Mouse (Mus musculus): ENCODE results near the gene Gm36079.
A peak's percentile ranks its signal among the peaks of the same experiment; 100 is the strongest.
"Not testable (repeated sequence)": the region's sequence is repeated elsewhere in the genome, so short reads cannot be mapped to it uniquely, and the experiment has no call there.

The Gm36079 gene

DNA sequence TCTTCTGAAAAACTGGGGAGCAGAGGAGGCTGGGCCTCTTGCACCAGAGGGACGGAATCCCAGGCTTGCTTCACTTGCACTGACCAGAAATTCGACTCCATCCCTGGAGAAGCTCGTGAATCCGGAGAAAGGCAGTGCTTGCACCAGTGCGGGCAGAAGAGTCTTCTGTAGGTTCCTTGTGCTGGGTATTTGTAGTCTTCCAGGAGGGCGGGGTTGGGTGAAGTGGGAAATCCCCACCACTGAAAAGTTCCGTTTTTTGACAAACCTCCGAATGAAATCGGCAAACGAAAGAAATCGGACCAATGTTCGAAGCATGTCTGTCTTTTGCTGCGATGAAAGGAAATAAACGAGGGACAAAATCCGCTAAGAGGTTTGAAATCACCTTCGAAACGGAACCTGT is at the start of gene Gm36079:
TSS of gene Gm36079 (minus strand) at position 101 of the 400 bp plus-strand sequence.
- DNase-seq (ENCODE audit: low spot score), result not testable (repeated sequence)

DNA sequence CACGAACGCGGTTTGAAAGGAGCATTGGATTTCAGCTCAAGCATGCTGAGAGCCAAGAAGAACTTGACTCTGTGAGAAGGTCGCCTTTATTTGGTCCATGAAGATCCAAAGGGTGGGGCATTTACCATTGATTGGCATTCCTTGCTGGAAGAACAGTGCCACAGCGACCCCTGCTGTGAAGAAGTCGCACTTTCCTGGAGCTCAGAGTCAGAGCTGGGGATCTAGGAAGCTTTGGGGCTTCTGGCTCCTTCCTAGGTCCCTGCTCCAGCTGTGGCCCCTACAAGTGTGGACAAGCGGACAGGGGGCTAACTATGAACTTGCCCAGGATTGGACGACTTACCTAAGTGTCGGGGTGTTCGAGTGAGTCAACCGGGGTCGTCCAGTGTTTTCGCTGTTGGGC is 44.1 kb upstream of the Gm36079 start:
- not testable (repeated sequence) for DNase-seq (ENCODE audit: low spot score)

DNA sequence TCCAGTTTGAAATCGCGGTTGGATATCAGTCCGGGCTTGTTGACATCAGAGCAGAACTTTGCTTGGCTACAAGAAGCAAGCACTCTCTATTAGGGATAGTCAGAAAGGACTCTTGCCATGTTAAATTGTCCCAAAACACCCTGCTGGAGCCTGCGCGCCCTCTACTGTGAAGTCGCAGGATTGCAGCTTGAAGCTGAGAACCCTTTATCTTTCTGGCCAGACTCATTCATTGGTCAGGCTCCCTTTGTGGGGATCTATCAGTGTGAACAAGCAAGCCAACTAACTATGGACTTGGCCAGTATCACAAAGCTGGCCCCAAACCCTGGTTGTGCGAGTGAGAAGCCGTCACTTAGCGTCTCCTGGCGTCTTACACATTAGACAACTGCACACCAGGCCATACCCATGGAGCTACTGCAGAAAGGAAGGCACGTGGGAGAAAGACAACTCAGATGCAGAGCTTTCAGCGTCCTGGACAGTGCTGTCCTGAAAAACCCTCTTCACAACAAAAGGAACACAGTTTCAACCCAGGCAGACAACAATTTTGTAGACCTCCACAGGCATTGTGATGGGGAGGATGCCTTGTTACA is 43.3 kb upstream of the Gm36079 start:
- not testable (repeated sequence) for DNase-seq (ENCODE audit: low spot score)

DNA sequence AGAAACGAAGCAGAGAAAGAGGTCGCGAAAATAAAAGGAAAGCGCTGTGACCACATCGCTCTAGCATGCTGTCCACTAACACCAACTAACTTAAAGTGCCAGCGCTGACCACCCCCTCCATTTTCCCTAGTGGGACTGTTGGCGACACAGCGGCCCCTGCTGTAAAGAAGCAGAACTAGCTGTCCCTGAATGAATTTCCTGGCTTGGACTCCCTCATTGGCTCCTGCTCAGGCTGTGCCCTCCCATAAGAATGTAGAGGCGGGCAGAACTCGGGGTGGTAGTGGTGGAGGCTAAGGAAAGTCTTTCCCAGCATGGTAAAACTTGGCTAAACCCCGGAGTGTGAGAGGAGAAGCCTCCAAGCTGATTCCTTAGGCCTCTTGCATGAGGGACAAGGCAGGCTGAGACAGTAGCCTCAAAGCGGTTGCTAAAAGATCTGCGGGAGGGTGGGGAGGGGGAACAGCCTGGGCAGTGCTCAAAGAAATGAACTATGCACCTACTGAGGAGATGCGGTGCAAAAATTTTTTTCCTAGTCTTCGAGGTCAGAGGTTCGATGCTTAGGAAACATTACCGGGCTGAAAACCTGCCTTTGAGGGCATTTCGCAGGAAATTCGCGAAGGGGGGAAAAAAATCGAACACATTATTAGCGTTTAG is 36.8 kb upstream of the Gm36079 start:
- DNase-seq (ENCODE audit: low spot score), result not testable (repeated sequence)

DNA sequence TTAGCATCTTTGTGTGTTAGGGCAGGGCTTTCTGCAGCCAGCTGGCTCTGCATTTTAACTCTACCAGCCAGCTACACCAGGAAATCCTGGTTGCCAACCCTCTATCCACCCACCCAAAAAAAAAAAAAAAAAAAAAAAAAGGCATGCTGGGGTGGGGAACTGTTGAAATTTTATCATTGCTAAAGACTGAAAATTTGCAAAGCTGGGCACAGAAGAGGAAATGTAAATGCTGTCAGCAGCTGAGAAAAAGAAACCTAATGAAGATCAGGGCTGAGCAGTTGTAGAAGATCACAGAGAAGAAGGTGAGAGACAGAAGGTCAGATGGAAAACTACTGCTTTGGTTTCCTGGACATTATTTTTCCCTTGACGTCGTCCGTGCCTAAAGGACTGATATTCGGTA is 36.1 kb upstream of the Gm36079 start:
- DNase-seq (ENCODE audit: low spot score), result not testable (repeated sequence)

DNA sequence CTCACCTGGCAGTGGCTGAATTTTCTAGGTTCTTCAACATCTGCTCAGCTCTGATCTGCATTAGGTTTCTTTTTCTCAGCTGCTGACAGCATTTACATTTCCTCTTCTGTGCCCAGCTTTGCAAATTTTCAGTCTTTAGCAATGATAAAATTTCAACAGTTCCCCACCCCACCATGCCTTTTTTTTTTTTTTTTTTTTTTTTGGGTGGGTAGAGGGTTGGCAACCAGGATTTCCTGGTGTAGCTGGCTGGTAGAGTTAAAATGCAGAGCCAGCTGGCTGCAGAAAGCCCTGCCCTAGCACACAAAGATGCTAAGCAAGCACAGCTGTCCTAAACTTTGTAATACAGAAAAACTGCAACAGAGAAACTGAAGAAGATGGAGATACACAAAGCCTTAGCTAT is 25.3 kb upstream of the Gm36079 start, which contains the start of gene Gm21188:
TSS of gene Gm21188 (minus strand) at position 110 of the 400 bp plus-strand sequence.
- not testable (repeated sequence) for DNase-seq (ENCODE audit: low spot score)

DNA sequence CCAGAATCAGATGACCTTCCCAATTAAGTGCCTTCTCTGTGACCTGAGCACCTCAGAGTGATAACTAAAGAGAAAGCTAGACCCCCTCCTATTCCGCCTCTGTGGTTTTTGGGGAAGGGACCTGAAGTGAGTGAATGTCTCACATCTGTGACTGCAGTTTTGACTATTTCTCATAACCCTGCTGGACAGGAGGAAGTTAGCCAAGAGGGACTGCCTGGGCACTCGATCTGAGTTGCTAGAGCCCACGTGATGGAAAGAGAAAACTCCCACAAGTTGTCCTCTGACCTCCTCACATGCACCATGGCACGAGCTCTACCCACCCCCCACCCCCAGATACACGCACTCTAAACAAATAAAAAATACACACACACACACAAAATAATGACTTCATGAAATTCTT is 21.8 kb upstream of the Gm36079 start:
- DNase-seq (ENCODE audit: low spot score), result not testable (repeated sequence)

DNA sequence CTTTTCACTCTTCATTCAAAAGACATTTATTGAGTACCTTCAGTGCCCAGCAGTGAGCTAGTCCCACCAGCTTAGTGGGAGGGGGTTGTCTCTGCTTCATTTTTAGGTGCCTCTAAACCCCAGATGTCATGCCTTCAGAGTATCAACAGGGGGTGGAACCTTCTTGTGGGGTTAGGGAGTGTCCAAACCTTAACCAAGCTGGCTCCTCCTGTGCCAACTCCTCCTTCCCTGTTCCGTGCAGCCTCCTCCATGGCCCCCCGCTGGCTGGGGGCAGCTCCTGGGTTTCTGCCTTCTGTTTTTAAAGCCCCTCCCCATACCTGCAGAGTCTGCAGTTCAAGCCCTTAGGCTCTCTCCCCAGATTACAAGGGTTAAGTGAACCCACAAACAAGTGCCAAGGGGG is 21.4 kb upstream of the Gm36079 start:
- DNase-seq (ENCODE audit: low spot score), result not testable (repeated sequence)

DNA sequence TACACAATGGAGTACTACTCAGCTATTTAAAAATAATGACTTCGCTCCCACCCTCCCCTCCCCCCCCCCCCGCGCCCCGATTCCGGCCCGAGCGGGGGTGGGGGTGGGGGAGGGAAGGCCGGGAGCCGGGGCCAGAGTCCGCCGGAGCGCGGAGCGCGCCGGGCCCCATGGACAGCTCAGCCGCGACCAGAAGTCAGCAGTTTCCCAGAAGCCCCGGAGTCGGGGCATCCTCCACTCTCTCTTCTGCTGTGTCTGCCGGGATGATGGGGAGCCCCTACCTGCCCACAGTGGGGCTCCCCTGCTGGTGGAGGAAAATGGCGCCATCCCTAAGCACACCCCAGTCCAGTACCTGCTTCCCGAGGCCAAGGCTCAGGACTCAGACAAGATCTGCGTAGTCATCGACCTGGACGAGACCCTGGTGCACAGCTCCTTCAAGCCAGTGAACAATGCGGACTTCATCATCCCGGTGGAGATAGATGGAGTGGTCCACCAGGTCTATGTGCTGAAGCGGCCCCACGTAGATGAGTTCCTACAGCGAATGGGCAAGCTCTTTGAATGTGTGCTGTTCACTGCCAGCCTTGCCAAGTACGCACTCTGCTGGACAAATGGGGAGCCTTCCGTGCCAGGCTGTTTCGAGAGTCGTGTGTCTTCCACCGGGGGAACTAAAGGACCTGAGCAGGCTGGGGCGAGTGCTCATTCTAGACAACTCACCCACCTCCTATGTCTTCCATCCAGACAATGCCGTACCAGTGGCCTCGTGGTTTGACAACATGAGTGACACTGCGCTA is 19.8 kb upstream of the Gm36079 start:
- DNase-seq (ENCODE audit: low spot score), result not testable (repeated sequence)

DNA sequence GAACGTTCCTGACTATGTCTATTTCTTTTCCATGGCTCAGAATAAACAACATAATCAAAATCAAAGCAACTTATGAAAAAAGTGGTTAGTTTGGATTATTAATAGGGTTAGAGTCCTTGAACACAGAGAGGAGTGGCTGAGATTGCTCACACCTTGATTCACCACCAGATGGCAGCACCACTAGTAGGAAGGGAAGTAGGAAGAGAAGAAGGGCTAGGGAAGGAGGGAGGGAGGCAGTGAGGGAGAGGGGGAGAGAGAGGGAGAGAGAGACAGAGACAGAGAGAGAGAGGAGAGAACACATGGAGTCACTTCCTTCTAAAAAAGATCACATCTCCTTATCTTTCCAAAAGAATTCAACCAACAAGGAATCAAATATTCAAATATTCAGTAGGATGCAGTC is 14.3 kb upstream of the Gm36079 start:
- not testable (repeated sequence) for DNase-seq (ENCODE audit: low spot score)

DNA sequence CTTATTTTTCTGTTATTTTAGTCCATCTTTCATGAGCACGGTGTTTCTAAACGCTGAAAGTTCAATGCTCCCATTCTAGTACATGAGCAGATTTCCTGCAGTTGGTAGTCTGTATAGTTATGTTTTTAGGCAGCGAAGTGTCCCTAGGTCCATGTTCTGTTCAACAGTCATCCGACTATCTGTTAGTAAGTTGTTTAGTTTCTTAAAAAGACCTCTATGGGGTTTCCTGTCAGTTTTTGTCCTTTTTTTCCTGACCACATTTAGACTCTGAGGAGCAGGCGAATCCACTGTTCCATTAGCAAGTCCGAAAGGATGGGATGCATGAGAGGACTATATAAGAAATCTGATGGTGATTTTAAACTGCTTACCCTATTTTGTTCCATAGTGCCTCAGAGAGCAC is 11.1 kb upstream of the Gm36079 start:
- DNase-seq (ENCODE audit: low spot score), result not testable (repeated sequence)

DNA sequence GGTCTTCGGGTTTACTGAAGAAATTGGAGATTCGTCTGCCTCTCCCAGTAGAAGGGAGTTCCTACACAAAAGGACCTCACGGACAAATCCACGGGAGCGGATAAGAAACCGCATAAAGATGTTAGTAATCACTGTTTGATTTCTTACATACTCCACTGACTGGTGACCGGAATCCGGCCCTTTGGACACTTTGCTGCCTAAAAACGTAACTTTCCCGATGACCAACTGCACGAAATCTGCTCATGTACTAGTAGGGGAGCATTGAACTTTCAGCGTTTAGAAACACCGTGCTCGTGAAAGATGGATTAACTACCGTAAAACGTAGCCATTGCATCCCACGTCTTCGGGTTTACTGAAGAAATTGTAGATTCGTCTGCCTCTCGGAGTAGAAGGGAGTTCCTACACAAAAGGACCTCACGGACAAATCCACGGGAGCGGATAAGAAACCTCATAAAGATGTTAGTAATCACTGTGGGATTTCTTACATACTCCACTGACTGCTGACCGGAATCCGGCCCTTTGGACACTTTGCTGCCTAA is 9.8 kb upstream of the Gm36079 start:
- DNase-seq (ENCODE audit: low spot score), result peak; percentile 5

DNA sequence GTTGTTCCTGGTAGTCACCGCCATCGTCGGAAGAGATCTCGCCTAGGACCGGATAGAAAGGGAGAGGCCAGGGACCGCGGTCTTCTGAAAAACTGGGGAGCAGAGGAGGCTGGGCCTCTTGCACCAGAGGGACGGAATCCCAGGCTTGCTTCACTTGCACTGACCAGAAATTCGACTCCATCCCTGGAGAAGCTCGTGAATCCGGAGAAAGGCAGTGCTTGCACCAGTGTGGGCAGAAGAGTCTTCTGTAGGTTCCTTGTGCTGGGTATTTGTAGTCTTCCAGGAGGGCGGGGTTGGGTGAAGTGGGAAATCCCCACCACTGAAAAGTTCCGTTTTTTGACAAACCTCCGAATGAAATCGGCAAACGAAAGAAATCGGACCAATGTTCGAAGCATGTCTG is 8.3 kb upstream of the Gm36079 start:
- DNase-seq (ENCODE audit: low spot score), result not testable (repeated sequence)

DNA sequence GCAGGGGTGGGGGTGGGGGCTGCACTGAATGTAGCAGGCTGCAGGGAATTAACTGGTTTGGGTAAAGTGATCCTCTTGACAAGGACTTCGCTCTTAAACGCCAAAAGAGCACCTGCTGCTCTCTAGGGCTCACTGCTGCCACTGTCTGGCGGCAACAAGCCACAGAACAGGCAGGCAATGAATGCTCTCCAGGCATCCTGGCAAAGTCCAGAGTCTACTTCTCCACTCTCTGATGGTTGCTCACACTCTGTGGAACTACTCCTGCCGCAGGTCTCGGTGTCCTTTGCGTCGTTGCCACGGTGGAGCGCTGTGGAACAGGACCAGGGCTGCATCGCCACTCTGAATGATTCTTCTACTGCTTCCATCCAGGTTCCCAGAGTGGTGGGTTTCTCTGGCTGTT is 7.8 kb upstream of the Gm36079 start:
- not testable (repeated sequence) for DNase-seq (ENCODE audit: low spot score)

DNA sequence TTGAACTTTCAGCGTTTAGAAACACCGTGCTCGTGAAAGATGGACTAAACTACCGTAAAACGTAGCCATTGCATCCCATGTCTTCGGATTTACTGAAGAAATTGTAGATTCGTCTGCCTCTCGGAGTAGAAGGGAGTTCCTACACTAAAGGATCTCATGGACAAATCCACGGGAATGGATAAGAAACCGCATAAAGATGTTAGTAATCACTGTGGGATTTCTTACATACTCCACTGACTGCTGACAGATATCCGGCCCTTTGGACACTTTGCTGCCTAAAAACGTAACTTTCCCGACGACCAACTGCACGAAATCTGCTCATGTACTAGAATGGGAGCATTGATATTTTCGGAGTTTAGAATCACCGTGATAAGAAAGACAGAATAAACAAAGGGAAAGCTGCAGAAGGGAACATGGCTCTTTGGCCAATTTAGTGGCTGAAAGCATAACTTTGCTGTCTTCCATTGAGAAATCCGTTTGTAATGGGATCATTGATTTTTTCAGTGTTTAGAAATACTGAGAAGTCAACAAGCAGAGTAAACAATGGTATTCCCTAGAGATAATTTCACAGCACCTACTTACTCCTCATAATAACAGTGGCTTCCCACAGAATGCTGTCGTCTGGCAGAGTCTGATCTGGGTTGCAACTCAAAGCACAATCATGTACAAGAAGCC is 6.8 kb upstream of the Gm36079 start:
- peak; percentile 25 for DNase-seq (ENCODE audit: low spot score)

DNA sequence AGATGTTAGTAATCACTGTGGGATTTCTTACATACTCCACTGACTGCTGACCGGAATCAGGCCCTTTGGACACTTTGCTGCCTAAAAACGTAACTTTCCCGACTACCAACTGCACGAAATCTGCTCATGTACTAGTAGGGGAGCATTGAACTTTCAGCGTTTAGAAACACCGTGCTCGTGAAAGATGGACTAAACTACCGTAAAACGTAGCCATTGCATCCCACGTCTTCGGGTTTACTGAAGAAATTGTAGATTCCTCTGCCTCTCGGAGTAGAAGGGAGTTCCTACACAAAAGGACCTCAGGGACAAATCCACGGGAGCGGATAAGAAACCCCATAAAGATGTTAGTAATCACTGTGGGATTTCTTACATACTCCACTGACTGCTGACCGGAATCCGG is 4.9 kb upstream of the Gm36079 start:
- peak; percentile 24 for DNase-seq (ENCODE audit: low spot score)

DNA sequence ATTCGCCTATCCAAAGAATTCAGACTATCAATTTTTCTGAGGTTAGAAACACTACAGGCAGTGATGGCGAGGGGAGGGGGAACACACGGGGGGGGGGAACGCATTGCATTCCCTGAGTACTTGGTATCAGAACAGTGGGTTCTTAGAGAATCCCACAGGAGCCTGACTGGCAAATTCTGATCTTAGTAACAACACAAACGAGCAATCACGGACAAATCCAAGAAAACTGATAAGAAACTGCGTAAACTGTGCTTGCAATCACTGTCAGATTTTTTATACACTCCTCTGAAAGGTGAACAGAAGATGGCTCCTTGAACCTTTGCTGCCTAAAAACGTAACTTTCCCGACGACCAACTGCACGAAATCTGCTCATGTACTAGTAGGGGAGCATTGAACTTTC is 557 bp upstream of the Gm36079 start:
- DNase-seq (ENCODE audit: low spot score), result not testable (repeated sequence)

DNA sequence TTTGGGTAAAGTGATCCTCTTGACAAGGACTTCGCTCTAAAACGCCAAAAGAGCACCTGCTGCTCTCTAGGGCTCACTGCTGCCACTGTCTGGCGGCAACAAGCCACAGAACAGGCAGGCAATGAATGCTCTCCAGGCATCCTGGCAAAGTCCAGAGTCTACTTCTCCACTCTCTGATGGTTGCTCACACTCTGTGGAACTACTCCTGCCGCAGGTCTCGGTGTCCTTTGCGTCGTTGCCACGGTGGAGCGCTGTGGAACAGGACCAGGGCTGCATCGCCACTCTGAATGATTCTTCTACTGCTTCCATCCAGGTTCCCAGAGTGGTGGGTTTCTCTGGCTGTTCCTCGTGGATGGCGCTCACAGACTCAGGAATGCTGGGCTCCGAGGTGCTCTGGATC is 438 bp downstream of the Gm36079 start:
- not testable (repeated sequence) for DNase-seq (ENCODE audit: low spot score)

DNA sequence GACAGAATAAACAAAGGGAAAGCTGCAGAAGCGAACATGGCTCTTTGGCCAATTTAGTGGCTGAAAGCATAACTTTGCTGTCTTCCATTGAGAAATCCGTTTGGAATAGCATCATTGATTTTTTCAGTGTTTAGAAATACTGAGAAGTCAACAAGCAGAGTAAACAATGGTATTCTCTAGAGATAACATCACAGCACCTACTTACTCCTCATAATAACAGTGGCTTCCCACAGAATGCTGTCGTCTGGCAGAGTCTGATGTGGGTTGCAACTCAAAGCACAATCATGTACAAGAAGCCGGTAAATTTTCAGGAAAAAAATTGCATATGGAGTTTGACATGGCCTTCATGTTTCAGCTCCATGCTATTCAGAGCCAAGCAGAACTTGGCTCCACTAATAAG is 1.2 kb downstream of the Gm36079 start:
- peak; percentile 2 for DNase-seq (ENCODE audit: low spot score)

DNA sequence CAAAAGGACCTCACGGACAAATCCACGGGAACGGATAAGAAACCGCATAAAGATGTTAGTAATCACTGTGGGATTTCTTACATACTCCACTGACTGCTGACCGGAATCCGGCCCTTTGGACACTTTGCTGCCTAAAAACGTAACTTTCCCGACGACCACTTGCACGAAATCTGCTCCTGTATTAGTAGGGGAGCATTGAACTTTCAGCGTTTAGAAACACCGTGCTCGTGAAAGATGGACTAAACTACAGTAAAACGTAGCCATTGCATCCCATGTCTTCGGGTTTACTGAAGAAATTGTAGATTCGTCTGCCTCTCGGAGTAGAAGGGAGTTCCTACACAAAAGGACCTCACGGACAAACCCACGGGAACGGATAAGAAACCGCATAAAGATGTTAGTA is 1.8 kb downstream of the Gm36079 start:
- not testable (repeated sequence) for DNase-seq (ENCODE audit: low spot score)

DNA sequence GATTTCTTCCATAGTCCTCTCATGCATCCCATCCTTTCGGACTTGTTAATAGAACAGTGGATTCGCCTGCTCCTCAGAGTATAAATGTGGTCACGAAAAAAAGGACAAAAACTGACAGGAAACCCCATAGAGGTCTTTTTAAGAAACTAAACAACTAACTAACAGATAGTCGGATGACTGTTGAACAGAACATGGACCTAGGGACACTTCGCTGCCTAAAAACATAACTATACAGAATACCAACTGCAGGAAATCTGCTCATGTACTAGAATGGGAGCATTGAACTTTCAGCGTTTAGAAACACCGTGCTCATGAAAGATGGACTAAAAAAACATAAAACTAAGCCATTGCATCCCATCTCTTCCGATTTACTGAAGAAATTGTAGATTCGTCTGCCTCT is 2.2 kb downstream of the Gm36079 start:
- not testable (repeated sequence) for DNase-seq (ENCODE audit: low spot score)

DNA sequence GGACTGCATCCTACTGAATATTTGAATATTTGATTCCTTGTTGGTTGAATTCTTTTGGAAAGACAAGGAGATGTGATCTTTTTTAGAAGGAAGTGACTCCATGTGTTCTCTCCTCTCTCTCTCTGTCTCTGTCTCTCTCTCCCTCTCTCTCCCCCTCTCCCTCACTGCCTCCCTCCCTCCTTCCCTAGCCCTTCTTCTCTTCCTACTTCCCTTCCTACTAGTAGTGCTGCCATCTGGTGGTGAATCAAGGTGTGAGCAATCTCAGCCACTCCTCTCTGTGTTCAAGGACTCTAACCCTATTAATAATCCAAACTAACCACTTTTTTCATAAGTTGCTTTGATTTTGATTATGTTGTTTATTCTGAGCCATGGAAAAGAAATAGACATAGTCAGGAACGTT is 5.3 kb downstream of the Gm36079 start:
- not testable (repeated sequence) for DNase-seq (ENCODE audit: low spot score)
